Mouse (Mus musculus) embryonic fibroblast, embryonic 13.5 days (primary cell): ENCODE data around the gene Riox1. TPM values are rescaled to one million over a fixed set of nuclear protein-coding genes. Genes with fewer than 3 reads are reported as not detected.
"Not testable (repeated sequence)": the region's sequence is repeated elsewhere in the genome, so short reads cannot be mapped to it uniquely, and the experiment has no call there.

Experiments
- H3K27ac ChIP-seq: 2 replicates; pipeline ENCODE4 v1.5.1; 2012; ENCODE audit warnings: low read length, control low read depth, inconsistent platforms; ENCODE audit not compliant: insufficient read depth
- H3K4me1 ChIP-seq: 2 replicates; pipeline ENCODE4 v1.6.1; 2011; ENCODE audit warnings: low read length; ENCODE audit not compliant: control insufficient read depth, insufficient read depth
- H3K4me3 ChIP-seq: 2 replicates; pipeline ENCODE4 v1.5.1; 2011; ENCODE audit warnings: mild to moderate bottlenecking, control low read depth, low read length; ENCODE audit not compliant: insufficient read depth
- CTCF ChIP-seq: IDR thresholded peaks from 2 replicates; pipeline ENCODE4 v1.5.1; 2011; ENCODE audit warnings: mild to moderate bottlenecking, control low read depth, low read length, moderate library complexity, borderline replicate concordance; ENCODE audit not compliant: insufficient read depth
- POLR2A ChIP-seq: IDR thresholded peaks from 2 replicates; pipeline ENCODE4 v1.6.1; 2011; ENCODE audit warnings: low read depth, mild to moderate bottlenecking, control low read depth, low read length, moderate library complexity
- polyA plus RNA-seq: library from polyadenylated mRNA; stranded (reverse); fragments of >200 nt; gene quantifications from 2 replicates; pipeline ENCODE4 v1.2.4, GENCODE M21; 2011; ENCODE audit warnings: low read depth; ENCODE audit not compliant: missing spikeins, insufficient read length

The Riox1 gene
- polyA plus RNA-seq, 1 experiment, result 6.5 TPM

- peaks cover 3% of the 10 kb centered on the region; the same call in 1 of the 2 replicates for H3K4me1 ChIP-seq
- H3K4me3 ChIP-seq, result no peak overlapping the region
- no peak overlapping the region for H3K27ac ChIP-seq
- TF ChIP-seq POLR2A (no peak), CTCF (no peak)
Measured at GRCm38 (mm10) chr12:83924332-83924731, 26.1 kb upstream of the Riox1 start.

- Histone ChIP-seq H3K4me3 (no peak overlapping the region), H3K4me1 (peaks cover 3% of the 10 kb centered on the region; the same call in 1 of the 2 replicates), H3K27ac (no peak overlapping the region)
- TF ChIP-seq POLR2A (no peak), CTCF (no peak)
Measured at GRCm38 (mm10) chr12:83925160-83925703, 25.2 kb upstream of the Riox1 start.

- peaks cover 3% of the 10 kb centered on the region; the same call in 1 of the 2 replicates for H3K4me1 ChIP-seq
Measured at GRCm38 (mm10) chr12:83926061-83926460, 24.3 kb upstream of the Riox1 start.

GRCm38 (mm10) chr12:83927747-83928146 is 22.7 kb upstream of the Riox1 start:
- no peak overlapping the region for H3K27ac ChIP-seq
- TF ChIP-seq CTCF (no peak), POLR2A (no peak)
- H3K4me1 ChIP-seq, result peaks cover 3% of the 10 kb centered on the region; the same call in 1 of the 2 replicates
- H3K4me3 ChIP-seq, result no peak overlapping the region

More at GRCm38 (mm10) chr12:83926061-83926460, 24.3 kb upstream of the Riox1 start:
- Histone ChIP-seq H3K27ac (no peak overlapping the region), H3K4me3 (no peak overlapping the region)
- TF ChIP-seq POLR2A (no peak), CTCF (no peak)

- H3K27ac ChIP-seq, result no peak overlapping the region
- H3K4me1 ChIP-seq, result no peaks in the 10 kb centered on the region
- no peak overlapping the region for H3K4me3 ChIP-seq
- TF ChIP-seq POLR2A (no peak), CTCF (no peak)
Measured at GRCm38 (mm10) chr12:83929186-83929804, 21.1 kb upstream of the Riox1 start.

- TF ChIP-seq CTCF (no peak), POLR2A (no peak)
- H3K4me3 ChIP-seq, result no peak overlapping the region
- no peak overlapping the region for H3K27ac ChIP-seq
- no peaks in the 10 kb centered on the region for H3K4me1 ChIP-seq
Measured at GRCm38 (mm10) chr12:83937600-83937999, 12.8 kb upstream of the Riox1 start.

GRCm38 (mm10) chr12:83938592-83938991 is 11.8 kb upstream of the Riox1 start:
- not testable (repeated sequence) for H3K4me3 ChIP-seq, H3K27ac ChIP-seq, H3K4me1 ChIP-seq

- H3K4me3 ChIP-seq, result no peak overlapping the region
- H3K27ac ChIP-seq, result no peak overlapping the region
- no peaks in the 10 kb centered on the region for H3K4me1 ChIP-seq
- TF ChIP-seq POLR2A (no peak), CTCF (no peak)
Measured at GRCm38 (mm10) chr12:83939332-83939731, 11.1 kb upstream of the Riox1 start.

GRCm38 (mm10) chr12:83940031-83940430 is 10.4 kb upstream of the Riox1 start:
- H3K4me1 ChIP-seq, result no peaks in the 10 kb centered on the region
- no peak overlapping the region for H3K27ac ChIP-seq
- no peak overlapping the region for H3K4me3 ChIP-seq
- no peak for TF ChIP-seq POLR2A
- TF ChIP-seq CTCF, result no peak

GRCm38 (mm10) chr12:83941938-83942337 is 8.5 kb upstream of the Riox1 start:
- TF ChIP-seq CTCF (no peak), POLR2A (no peak)
- Histone ChIP-seq H3K27ac (no peak overlapping the region), H3K4me1 (no peaks in the 10 kb centered on the region), H3K4me3 (no peak overlapping the region)

GRCm38 (mm10) chr12:83947260-83947811 is 3.1 kb upstream of the Riox1 start:
- H3K4me3 ChIP-seq, result no peak overlapping the region
- no peaks in the 10 kb centered on the region for H3K4me1 ChIP-seq
- no peak overlapping the region for H3K27ac ChIP-seq
- TF ChIP-seq CTCF, result no peak
- no peak for TF ChIP-seq POLR2A
